Mouse (Mus musculus) subcutaneous adipose tissue, adult 2 months (tissue): ENCODE measurements around the gene Cirbp. TPM values are rescaled to one million over a fixed set of nuclear protein-coding genes. Genes with fewer than 3 reads are reported as not detected.

ENCODE experiments used
- polyA plus RNA-seq: library from polyadenylated mRNA; depleted of rRNA; stranded (reverse); fragments of >200 nt; gene quantifications from 2 replicates; pipeline ENCODE4 v1.2.3, GENCODE M21; 2012; ENCODE audit warnings: low replicate concordance; rRNA removed

Gene Cirbp
- polyA plus RNA-seq, result 85.6 and 156 TPM in 2 replicates

DNA sequence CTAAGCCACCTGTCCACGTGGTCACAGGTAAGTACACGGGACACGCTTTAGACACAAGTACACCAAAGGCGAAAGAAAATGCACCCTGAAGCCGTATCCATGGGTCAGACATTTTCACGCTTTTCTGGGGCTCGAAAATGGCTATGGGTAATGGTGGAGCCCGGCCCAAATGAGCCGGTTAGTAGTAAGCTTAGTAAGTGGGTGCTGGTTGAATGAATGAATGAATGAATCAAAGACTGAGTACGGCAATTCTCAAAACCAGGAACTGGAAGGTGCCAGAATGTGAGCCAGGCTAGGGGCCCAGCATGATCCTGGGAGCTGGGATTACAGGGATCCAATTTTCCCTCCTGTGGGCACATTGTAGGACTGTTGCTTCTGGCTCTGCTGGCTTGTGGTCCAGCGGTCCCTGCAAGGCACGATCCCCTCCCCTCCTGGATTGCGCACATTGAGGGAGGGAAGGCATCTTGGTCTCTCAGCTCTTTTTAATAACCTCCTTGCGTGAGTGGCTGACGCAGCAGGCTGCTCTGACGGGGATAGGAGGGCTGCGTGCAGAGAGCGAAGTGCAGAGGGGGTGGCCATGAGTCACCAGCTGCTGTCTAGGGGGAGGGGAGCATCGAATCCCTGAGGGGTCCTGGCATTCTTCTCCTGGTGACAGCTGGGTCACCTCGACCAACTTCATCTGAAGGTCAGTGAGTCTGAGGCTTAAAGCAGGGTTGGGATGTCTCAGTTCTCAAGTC is at the start of gene Cirbp:
Gene Cirbp, plus strand, starts transcription at position 594 of the 737 bp plus-strand sequence.

DNA sequence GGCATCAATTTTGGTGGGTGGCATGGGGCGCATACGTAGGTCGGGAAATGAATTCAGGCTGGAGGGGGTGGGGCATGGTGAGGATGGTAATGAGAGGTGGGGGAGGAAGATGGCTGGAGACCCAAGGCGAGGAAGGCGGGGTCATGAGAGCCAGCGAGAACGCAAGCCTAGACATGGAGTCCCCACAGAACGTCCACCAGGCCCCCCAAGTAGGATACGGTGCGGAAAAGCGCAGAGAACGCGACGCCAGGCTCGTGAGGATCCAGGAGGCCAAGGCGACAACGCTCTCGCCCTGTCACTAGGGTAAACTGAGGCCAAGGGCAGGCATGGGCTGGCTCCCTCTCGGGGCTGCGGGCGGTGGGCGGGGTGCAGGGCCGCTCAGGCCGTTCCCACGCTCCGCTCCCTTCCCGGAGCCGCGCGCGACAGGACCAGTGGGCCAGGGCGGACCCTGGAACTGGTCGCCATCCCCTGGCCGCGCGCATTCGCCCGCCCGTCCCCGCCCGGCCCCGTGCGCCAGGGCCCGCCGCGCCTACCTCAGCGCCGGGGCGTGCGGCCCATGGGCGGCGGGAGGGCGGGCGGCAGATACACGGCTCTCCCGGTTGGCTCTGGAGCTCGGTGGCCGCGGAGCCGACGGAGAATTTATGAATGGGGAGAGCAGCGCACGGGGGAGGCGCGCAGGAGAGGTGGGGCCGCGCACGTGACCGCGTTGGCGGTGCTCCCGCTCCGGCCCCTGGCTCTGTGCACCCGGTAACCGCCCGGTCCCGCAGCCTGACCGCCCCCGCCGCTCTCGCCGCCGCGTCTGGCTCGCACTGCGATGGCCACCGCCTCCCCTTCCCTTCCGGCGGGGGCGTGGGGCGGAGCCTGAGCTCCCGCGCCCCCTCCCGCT is 27.0 kb upstream of the Cirbp start, which contains the start of gene Atp5d:
Gene Atp5d, plus strand, starts transcription at position 80 of the 886 bp plus-strand sequence.

DNA sequence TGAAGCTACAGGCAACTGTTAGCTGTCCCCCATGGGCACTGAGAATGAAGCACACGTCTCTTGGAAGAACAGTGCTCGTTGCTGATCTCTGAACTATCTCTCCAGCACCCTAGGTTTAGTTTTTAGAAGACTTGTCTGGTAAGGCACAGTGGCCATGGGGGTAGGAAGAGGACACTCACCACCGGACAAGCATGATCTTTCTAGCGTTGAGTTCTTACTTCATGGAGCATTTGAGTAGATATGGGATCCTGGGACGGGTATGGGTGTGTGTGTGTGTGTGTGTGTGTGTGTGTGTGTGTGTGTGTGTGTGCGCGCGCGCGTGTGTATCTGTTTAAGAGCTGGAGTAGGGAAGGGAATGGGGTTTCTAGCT is 25.1 kb upstream of the Cirbp start, which contains the start of gene Cbarp:
Gene Cbarp, minus strand, starts transcription at position 170 of the 370 bp plus-strand sequence.

DNA sequence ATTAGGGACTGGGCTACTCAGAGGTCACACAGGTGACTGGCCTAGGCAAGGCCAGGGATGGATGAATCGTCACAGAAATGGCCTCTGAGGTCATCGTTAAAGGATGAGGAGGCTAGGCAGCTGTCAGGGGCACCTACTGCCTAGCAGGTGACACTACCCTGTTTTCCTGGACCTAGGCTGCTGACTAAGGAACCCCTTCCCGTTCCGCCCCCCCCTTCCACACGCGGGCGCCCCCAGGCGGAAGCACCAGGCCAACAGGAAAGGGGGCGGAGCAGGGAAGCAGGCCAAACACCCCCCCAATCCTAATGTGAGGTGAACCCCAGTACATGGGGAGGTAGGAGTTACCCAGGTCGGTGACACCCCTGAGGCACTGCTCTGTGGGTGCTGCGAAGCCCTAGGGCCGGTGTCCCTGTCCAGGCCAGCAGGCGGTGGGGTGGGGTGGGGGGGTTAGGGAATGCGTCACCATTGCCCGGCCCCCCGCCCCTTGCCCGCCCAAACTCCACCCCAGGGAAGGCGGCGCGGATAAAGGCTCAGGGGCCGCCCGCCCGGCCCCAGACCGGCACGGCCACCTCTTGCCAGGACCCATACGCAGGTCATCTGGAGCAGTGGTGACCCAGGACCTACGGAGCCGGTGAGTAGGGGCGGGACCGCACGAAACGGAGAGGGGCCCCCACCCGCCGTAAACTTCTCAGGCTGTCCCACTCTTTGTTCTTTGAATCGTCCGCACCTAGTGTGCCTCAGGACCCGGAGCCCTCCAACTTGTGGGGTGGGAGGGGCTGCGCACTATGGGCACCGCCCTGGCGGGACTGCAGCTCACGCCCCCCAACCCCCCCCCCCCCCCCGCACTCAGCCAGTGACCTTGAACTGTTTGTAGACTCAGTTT is 17.8 kb upstream of the Cirbp start, which contains the start of gene Midn:
Gene Midn, plus strand, starts transcription at position 554 of the 883 bp plus-strand sequence.

DNA sequence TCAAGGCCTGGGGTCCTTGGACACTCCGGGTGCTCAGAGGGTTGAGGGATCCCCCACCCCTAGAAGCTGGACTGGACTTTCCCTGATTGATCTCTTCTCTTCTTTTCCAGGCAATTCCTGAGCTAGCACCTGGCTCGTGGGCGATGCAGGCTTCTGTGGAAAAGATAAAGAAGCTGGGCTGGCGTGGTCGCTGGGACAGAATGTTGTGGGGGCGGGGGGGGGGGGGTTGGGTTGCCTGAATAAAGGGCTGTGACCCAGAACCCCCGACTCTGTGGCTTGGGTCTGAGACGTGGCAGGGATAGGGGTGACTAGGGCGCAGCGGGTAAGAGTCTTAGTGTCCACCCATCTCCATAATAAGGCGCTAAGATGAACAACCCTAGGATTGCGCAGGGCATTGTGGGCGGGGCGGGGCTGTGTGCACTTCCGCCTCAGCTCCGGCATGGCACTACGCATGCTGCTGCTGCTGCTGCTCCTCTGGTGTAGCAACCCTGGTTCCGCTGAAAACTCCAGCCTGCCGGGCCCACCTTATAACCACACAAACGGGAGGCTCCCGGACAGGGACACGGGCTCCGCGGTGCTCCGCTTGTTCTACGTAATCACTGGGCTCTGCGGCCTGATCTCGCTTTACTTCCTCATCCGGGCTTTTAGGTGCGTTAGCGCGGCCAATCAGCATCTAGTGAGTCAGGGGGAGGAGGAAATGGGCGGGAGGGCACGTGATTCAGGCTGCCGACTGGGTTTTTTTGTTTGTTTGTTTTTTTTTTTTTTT is 6.9 kb downstream of the Cirbp start, which contains the start of gene 1600002K03Rik:
Gene 1600002K03Rik, plus strand, starts transcription at position 418 of the 766 bp plus-strand sequence.

DNA sequence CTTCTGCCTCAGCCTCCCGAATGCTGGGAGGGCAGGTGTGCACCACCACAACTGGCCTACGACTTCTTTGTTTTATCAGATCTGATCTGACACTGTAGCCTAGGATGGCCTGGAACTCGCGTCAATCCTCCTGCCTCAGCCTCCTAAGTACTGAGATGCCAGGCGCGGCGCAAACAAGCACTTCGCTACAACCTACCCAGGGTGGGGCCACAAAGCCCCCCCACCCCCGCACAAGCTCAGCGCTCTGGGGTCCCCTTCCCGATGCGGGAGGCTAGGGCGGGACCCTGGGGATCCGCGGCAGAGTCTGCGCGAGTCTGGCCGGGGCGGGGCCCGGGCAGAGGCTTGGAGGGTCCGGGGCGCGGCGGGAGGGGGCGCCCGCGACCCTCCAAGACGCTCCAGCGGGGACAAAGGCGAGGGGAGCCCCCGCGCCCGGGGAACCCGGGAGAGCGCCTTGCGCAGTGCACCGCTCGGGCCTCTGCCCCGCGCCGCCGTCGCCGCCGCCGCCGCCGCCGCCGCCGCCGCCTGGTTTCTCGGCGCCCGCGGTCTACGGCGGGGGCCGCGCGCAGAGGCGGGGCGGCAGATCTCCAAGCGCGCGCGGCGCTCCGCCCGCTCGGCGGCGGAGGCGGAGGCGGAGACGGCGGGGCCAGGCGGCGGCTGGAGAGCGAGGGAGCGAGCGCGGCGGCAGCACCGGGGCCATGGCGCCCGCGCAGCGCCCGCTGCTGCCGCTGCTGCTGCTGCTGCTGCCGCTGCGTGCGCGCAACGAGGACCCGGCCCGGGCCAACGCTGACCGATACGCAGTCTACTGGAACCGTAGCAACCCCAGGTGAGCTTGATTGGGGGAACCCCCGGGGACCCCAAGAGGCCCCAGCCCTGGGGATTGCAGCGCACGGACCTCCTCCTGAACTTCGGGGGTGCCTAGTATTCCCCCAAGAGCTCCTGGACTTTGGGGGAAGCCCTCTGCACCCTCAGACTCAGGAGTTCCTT is 13.6 kb downstream of the Cirbp start, which contains the start of gene Efna2:
Gene Efna2, plus strand, starts transcription at position 415 of the 984 bp plus-strand sequence.

Other genes with a start within 250 kb of the Cirbp start
- gene Kiss1r, start 249.0 kb upstream of the Cirbp start, polyA plus RNA-seq, result 9.9 and 10.5 TPM in 2 replicates
- 145 and 176 TPM in 2 replicates for gene R3hdm4, start 244.8 kb upstream of the Cirbp start, polyA plus RNA-seq
- gene Arid3a, start 238.9 kb upstream of the Cirbp start, polyA plus RNA-seq, result 3.0 and 9.3 TPM in 2 replicates
- 46.4 and 57.2 TPM in 2 replicates for gene Wdr18, start 205.8 kb upstream of the Cirbp start, polyA plus RNA-seq
- 0.10 and 0.13 TPM in 2 replicates for gene Grin3b, start 195.3 kb upstream of the Cirbp start, polyA plus RNA-seq
- gene Tmem259, start 181.7 kb upstream of the Cirbp start, polyA plus RNA-seq, result 273 and 278 TPM in 2 replicates
- 63.8 and 191 TPM in 2 replicates for gene Cnn2, start 177.4 kb upstream of the Cirbp start, polyA plus RNA-seq
- gene Abca7, start 169.5 kb upstream of the Cirbp start, polyA plus RNA-seq, result 15.1 and 17.4 TPM in 2 replicates
- 32.7 and 52.3 TPM in 2 replicates for gene Arhgap45, start 149.3 kb upstream of the Cirbp start, polyA plus RNA-seq
- 154 and 220 TPM in 2 replicates for gene Polr2e, start 126.2 kb upstream of the Cirbp start, polyA plus RNA-seq
- gene Gpx4, start 118.8 kb upstream of the Cirbp start, polyA plus RNA-seq, result 955 and 2,154 TPM in 2 replicates
- 43.1 and 60.1 TPM in 2 replicates for gene Sbno2, start 60.4 kb upstream of the Cirbp start, polyA plus RNA-seq
- gene Stk11, start 50.2 kb upstream of the Cirbp start, polyA plus RNA-seq, result 146 and 147 TPM in 2 replicates
- 840 and 867 TPM in 2 replicates for gene Atp5d, start 27.4 kb upstream of the Cirbp start, polyA plus RNA-seq
- gene Cbarp, start 25.1 kb upstream of the Cirbp start, polyA plus RNA-seq, result 4.6 and 24.2 TPM in 2 replicates
- 26.8 and 79.7 TPM in 2 replicates for gene Midn, start 17.7 kb upstream of the Cirbp start, polyA plus RNA-seq
- gene 1600002K03Rik, start 7.0 kb downstream of the Cirbp start, polyA plus RNA-seq, result 11.8 and 12.1 TPM in 2 replicates
- 5.8 and 12.4 TPM in 2 replicates for gene Efna2, start 13.5 kb downstream of the Cirbp start, polyA plus RNA-seq
- 61.9 and 62.4 TPM in 2 replicates for gene Mum1, start 60.4 kb downstream of the Cirbp start, polyA plus RNA-seq
- 414 and 611 TPM in 2 replicates for gene Ndufs7, start 83.1 kb downstream of the Cirbp start, polyA plus RNA-seq
- 63.6 and 128 TPM in 2 replicates for gene Gamt, start 95.0 kb downstream of the Cirbp start, polyA plus RNA-seq
- gene Dazap1, start 95.5 kb downstream of the Cirbp start, polyA plus RNA-seq, result 41.8 and 67.0 TPM in 2 replicates
- gene Rps15, start 126.5 kb downstream of the Cirbp start, polyA plus RNA-seq, result 1,097 and 1,999 TPM in 2 replicates
- gene Apc2, start 130.0 kb downstream of the Cirbp start, polyA plus RNA-seq, result 1.6 and 3.1 TPM in 2 replicates
- 63.1 and 73.9 TPM in 2 replicates for gene 2310011J03Rik, start 154.6 kb downstream of the Cirbp start, polyA plus RNA-seq
- 11.0 and 18.3 TPM in 2 replicates for gene Pcsk4, start 163.5 kb downstream of the Cirbp start, polyA plus RNA-seq
- 29.5 and 41.3 TPM in 2 replicates for gene Reep6, start 164.0 kb downstream of the Cirbp start, polyA plus RNA-seq
- gene Adamtsl5, start 182.4 kb downstream of the Cirbp start, polyA plus RNA-seq, result 27.6 and 29.5 TPM in 2 replicates
- gene Plk5, start 190.5 kb downstream of the Cirbp start, polyA plus RNA-seq, result 0.12 TPM in 1 of 2 replicates, not detected in the other
- gene Mex3d, start 221.7 kb downstream of the Cirbp start, polyA plus RNA-seq, result 9.5 and 41.0 TPM in 2 replicates
- 145 and 199 TPM in 2 replicates for gene Mbd3, start 233.6 kb downstream of the Cirbp start, polyA plus RNA-seq
- gene Uqcr11, start 240.8 kb downstream of the Cirbp start, polyA plus RNA-seq, result 2,303 and 2,715 TPM in 2 replicates